Mouse (Mus musculus) ES-E14 (cell line): Measurements from ENCODE around the gene Podxl. TPM values are rescaled to one million over a fixed set of nuclear protein-coding genes. Genes with fewer than 3 reads are reported as not detected.

ENCODE experiments used
- DNase-seq: peaks from one replicate; pipeline ENCODE4 v3.0.0-alpha.2; 2013; ENCODE audit warnings: low read depth, low spot score
- H3K27ac ChIP-seq: 2 replicates; pipeline ENCODE4 v1.5.1; 2012; ENCODE audit warnings: low read depth, mild to moderate bottlenecking, low read length, moderate library complexity, mixed read lengths; ENCODE audit not compliant: poor library complexity, insufficient read depth, severe bottlenecking
- H3K36me3 ChIP-seq: 2 replicates; pipeline ENCODE4 v1.6.1; 2012; ENCODE audit warnings: mild to moderate bottlenecking, low read length, moderate library complexity, mixed read lengths; ENCODE audit not compliant: control insufficient read depth, poor library complexity, insufficient read depth, severe bottlenecking
- H3K4me1 ChIP-seq, 2 experiments: fragments of 150-350 bp in 1 of 2; sonication (generic) in 1 of 2; 2 replicates each; pipeline ENCODE4 v1.6.1; 2012; ENCODE audit warnings: low read length in 2 of 2, mild to moderate bottlenecking in 1 of 2, mixed read lengths in 1 of 2; ENCODE audit not compliant: control insufficient read depth in 2 of 2, insufficient read depth in 2 of 2, poor library complexity in 1 of 2
- H3K4me3 ChIP-seq, 2 experiments: fragments of 150-350 bp in 1 of 2; sonication (generic) in 1 of 2; 2 replicates each; pipeline ENCODE4 v1.5.1; 2012; ENCODE audit warnings: low read length in 2 of 2, low read depth in 1 of 2, mild to moderate bottlenecking in 1 of 2, mixed read lengths in 1 of 2; ENCODE audit not compliant: insufficient read depth in 1 of 2, poor library complexity in 1 of 2, severe bottlenecking in 1 of 2
- H3K9ac ChIP-seq: 2 replicates; pipeline ENCODE4 v1.6.1; 2012; ENCODE audit warnings: low read depth, mild to moderate bottlenecking, low read length, mixed read lengths; ENCODE audit not compliant: poor library complexity, insufficient read depth, severe bottlenecking
- H3K9me3 ChIP-seq: fragments of 150-350 bp; sonication (generic); 2 replicates; pipeline ENCODE4 v1.6.1; 2012; ENCODE audit warnings: low read depth, mild to moderate bottlenecking, low read length; ENCODE audit not compliant: control insufficient read depth, insufficient read depth
- CHD2 ChIP-seq: IDR thresholded peaks from 2 replicates; pipeline ENCODE4 v1.6.1; 2014; ENCODE audit warnings: mild to moderate bottlenecking, low read depth, low read length, inconsistent platforms
- HCFC1 ChIP-seq: IDR thresholded peaks from 2 replicates; pipeline ENCODE4 v1.6.1; 2012; ENCODE audit warnings: low read length, inconsistent platforms, borderline replicate concordance; ENCODE audit not compliant: insufficient read depth
- MAFK ChIP-seq: IDR thresholded peaks from 2 replicates; pipeline ENCODE4 v1.6.1; 2014; ENCODE audit warnings: mild to moderate bottlenecking, low read depth, low read length, inconsistent platforms; ENCODE audit not compliant: insufficient read depth
- ZC3H11A ChIP-seq: IDR thresholded peaks from 2 replicates; pipeline ENCODE4 v1.6.1; 2012; ENCODE audit warnings: low read depth, mild to moderate bottlenecking, inconsistent platforms, low read length, borderline replicate concordance
- ZNF384 ChIP-seq: IDR thresholded peaks from 2 replicates; pipeline ENCODE4 v1.6.1; 2012; ENCODE audit warnings: low read depth, low read length, inconsistent platforms
- in situ Hi-C, 2 experiments: fragments of 600-800 bp; cut with MboI; formaldehyde crosslinking; loops; one replicate each; pipeline ENCODE4 v1.15.1; 2025; ENCODE audit warnings: low sequenced_read_pairs in 2 of 2, inconsistent platforms in 1 of 2; ENCODE audit not compliant: unreplicated experiment in 2 of 2
- total RNA-seq: library from RNA; depleted of rRNA; stranded (reverse); fragments of 300-350 nt; gene quantifications from 2 replicates; pipeline ENCODE4 v1.2.3, GENCODE M21; 2012

The Podxl gene
- total RNA-seq, 1 experiment = 25.2 TPM

GRCm38 (mm10) chr6:31602489-31602888 lies 38.7 kb upstream of the Podxl start:
- in situ Hi-C loops = no loop called here
- no peak for DNase-seq
- peaks cover 2 to 5% of the 10 kb centered on the region in 2 experiments; a peak in 3 of 4 replicates for H3K4me1 ChIP-seq
- no peaks in the 10 kb centered on the region for H3K36me3 ChIP-seq
- no peak overlapping the region for H3K9ac ChIP-seq
- H3K4me3 ChIP-seq = no peak overlapping the region
- H3K27ac ChIP-seq = no peak overlapping the region
- no peak for TF ChIP-seq CHD2
- TF ChIP-seq ZC3H11A = no peak
- TF ChIP-seq HCFC1 = no peak
- TF ChIP-seq MAFK = no peak
- no peak for TF ChIP-seq ZNF384
- H3K9me3 ChIP-seq = no peaks in the 10 kb centered on the region

GRCm38 (mm10) chr6:31601131-31601530 lies 37.4 kb upstream of the Podxl start:
- Histone ChIP-seq H3K27ac (no peak overlapping the region), H3K4me1 (peaks cover 4 to 8% of the 10 kb centered on the region in 2 experiments; a peak in 3 of 4 replicates)

GRCm38 (mm10) chr6:31599863-31600262 lies 36.1 kb upstream of the Podxl start:
- H3K4me1 ChIP-seq = peaks cover 4 to 10% of the 10 kb centered on the region in 2 experiments; a peak in 3 of 4 replicates
- TF ChIP-seq ZC3H11A = no peak
- no peak for TF ChIP-seq HCFC1
- no peak for TF ChIP-seq MAFK
- TF ChIP-seq CHD2 = no peak
- TF ChIP-seq ZNF384 = no peak
- no peak overlapping the region for H3K27ac ChIP-seq
- H3K36me3 ChIP-seq = no peaks in the 10 kb centered on the region
- H3K9ac ChIP-seq = no peak overlapping the region
- no peaks in the 10 kb centered on the region for H3K9me3 ChIP-seq
- no peak overlapping the region for H3K4me3 ChIP-seq
- in situ Hi-C loops = no loop called here
- no peak for DNase-seq

More at GRCm38 (mm10) chr6:31601131-31601530, 37.4 kb upstream of the Podxl start:
- Histone ChIP-seq H3K36me3 (no peaks in the 10 kb centered on the region), H3K4me3 (no peak overlapping the region), H3K9ac (no peak overlapping the region), H3K9me3 (no peaks in the 10 kb centered on the region)
- in situ Hi-C loops = no loop called here
- DNase-seq = no peak
- TF ChIP-seq ZC3H11A = no peak
- TF ChIP-seq ZNF384 = no peak
- TF ChIP-seq MAFK = no peak
- TF ChIP-seq HCFC1 = no peak
- no peak for TF ChIP-seq CHD2

- Histone ChIP-seq H3K36me3 (no peaks in the 10 kb centered on the region), H3K9me3 (no peaks in the 10 kb centered on the region), H3K4me1 (peaks cover 4 to 10% of the 10 kb centered on the region in 2 experiments; a peak in 3 of 4 replicates), H3K9ac (no peak overlapping the region), H3K4me3 (no peak overlapping the region), H3K27ac (no peak overlapping the region)
- no peak for DNase-seq
- TF ChIP-seq CHD2 (no peak), MAFK (no peak)
- in situ Hi-C loops = no loop called here
Measured at GRCm38 (mm10) chr6:31598349-31598911, 34.6 kb upstream of the Podxl start.

GRCm38 (mm10) chr6:31597136-31597460 lies 33.3 kb upstream of the Podxl start:
- Histone ChIP-seq H3K36me3 (no peaks in the 10 kb centered on the region), H3K9me3 (no peaks in the 10 kb centered on the region), H3K9ac (no peak overlapping the region), H3K27ac (no peak overlapping the region), H3K4me3 (no peak overlapping the region), H3K4me1 (peaks cover 4 to 14% of the 10 kb centered on the region in 2 experiments; a peak in 3 of 4 replicates)
- in situ Hi-C loops = no loop called here
- no peak for DNase-seq
- no peak for TF ChIP-seq CHD2
- no peak for TF ChIP-seq HCFC1
- no peak for TF ChIP-seq ZC3H11A
- TF ChIP-seq ZNF384 = no peak
- no peak for TF ChIP-seq MAFK
